Mouse (Mus musculus): ENCODE measurements at regions not wholly inside any gene's neighbourhood (a gene's known extent, or its start where the extent isn't known, plus 50 kb on each side); places are given as distances from the start of the nearest gene placed in this dataset.

GRCm38 (mm10) chr16:68338970-68339369 lies 718.3 kb upstream of the Cadm2 start:
- Histone ChIP-seq H3K36me3 (ENCODE audit: control insufficient read depth, insufficient read depth, low read length) (no peaks in the 10 kb centered on the region), H3K9ac (ENCODE audit: low read length) (no peak overlapping the region), H3K4me2 (replicated peaks; ENCODE audit: low read depth) (no peak overlapping the region), H3K27me3 (ENCODE audit: control insufficient read depth, insufficient read depth, low read length) (no peaks in the 10 kb centered on the region), H3K9me3 (ENCODE audit: control insufficient read depth, low read length) (no peaks in the 10 kb centered on the region), H3K27ac (replicated peaks) (no peak overlapping the region), H3K4me3 (ENCODE audit: low read depth, low read length) (no peak overlapping the region), H3K4me1 (replicated peaks; ENCODE audit: control insufficient read depth, insufficient read depth) (no peaks in the 10 kb centered on the region)
- TF ChIP-seq EP300 (optimal IDR thresholded peaks at IDR 0.05) (no peak), CTCF (IDR thresholded peaks at IDR 0.05; ENCODE audit: low read depth) (no peak)
- ATAC-seq (ENCODE audit: low FRiP score, low TSS enrichment) (no peak), DNase-seq (ENCODE audit: low spot score) (no peak)
- WGBS, result 90% methylated on average over 1 of the region's 1 CpGs
